Mouse (Mus musculus) lung, embryonic 16.5 days (tissue): Measurements from ENCODE around the gene Gins3. TPM values are rescaled to one million over a fixed set of nuclear protein-coding genes. Genes with fewer than 3 reads are reported as not detected.
"Not testable (repeated sequence)": the region's sequence is repeated elsewhere in the genome, so short reads cannot be mapped to it uniquely, and the experiment has no call there.

Experiments used
- ATAC-seq: fragments of 200-750 bp; cut with Nextera tagmentation; 2 replicates; pipeline ENCODE4 v1.8.0; 2017; ENCODE audit warnings: low read depth, mild to moderate bottlenecking, moderate library complexity
- H3K27ac ChIP-seq: fragments of 300-500 bp; sonication (generic); 2 replicates; pipeline ENCODE4 v1.5.1; 2014; ENCODE audit warnings: mild to moderate bottlenecking, control low read depth, low read length
- H3K27me3 ChIP-seq: fragments of 300-500 bp; sonication (generic); 2 replicates; pipeline ENCODE4 v1.6.1; 2014; ENCODE audit warnings: low read depth, low read length, mixed read lengths; ENCODE audit not compliant: control insufficient read depth, insufficient read depth
- H3K36me3 ChIP-seq: fragments of 300-500 bp; sonication (generic); 2 replicates; pipeline ENCODE4 v1.6.1; 2014; ENCODE audit warnings: low read length; ENCODE audit not compliant: control insufficient read depth, insufficient read depth
- H3K4me1 ChIP-seq: fragments of 300-500 bp; sonication (generic); replicated peaks from 2 replicates; pipeline ENCODE4 v1.6.1; 2014; ENCODE audit warnings: low read length, mixed read lengths; ENCODE audit not compliant: control insufficient read depth, insufficient read depth
- H3K4me2 ChIP-seq: fragments of 300-500 bp; sonication (generic); 2 replicates; pipeline ENCODE4 v1.6.1; 2014; ENCODE audit warnings: low read depth, low read length, control low read depth
- H3K4me3 ChIP-seq: fragments of 300-500 bp; sonication (generic); 2 replicates; pipeline ENCODE4 v1.5.1; 2014; ENCODE audit warnings: mild to moderate bottlenecking, low read length, control low read depth
- H3K9ac ChIP-seq: fragments of 300-500 bp; sonication (generic); 2 replicates; pipeline ENCODE4 v1.6.1; 2014; ENCODE audit warnings: low read length, control low read depth
- H3K9me3 ChIP-seq: fragments of 300-500 bp; sonication (generic); 2 replicates; pipeline ENCODE4 v1.6.1; 2016; ENCODE audit warnings: low read length; ENCODE audit not compliant: control insufficient read depth
- WGBS: fragments of 180-500 bp; shearing (Covaris S2); extraction: QIAGEN DNeasy Blood & Tissue Kit; methylation state at CpG from one replicate; pipeline ENCODE4 v1.1.7; 2014; 5-methylcytosine and 5-hydroxymethylcytosine counted together
- polyA plus RNA-seq: library from polyadenylated mRNA; unstranded; fragments of >200 nt; fragmentation: Nextera tagmentation; extraction: Ambion mirVana; gene quantifications from 2 replicates; pipeline ENCODE4 v1.2.1, GENCODE M21; 2015

Gins3 gene
- polyA plus RNA-seq, 1 experiment from 2014 or later: 21.6 TPM

- Histone ChIP-seq H3K4me2 (no peak overlapping the region), H3K9me3 (no peaks in the 10 kb centered on the region), H3K27me3 (no peaks in the 10 kb centered on the region), H3K9ac (no peak overlapping the region), H3K36me3 (no peaks in the 10 kb centered on the region), H3K4me3 (no peak overlapping the region), H3K4me1 (no peaks in the 10 kb centered on the region; the same call in 1 of the 2 replicates), H3K27ac (no peak overlapping the region)
- 82% methylated on average over 6 of the region's 6 CpGs for WGBS
- ATAC-seq: no peak
Observed at GRCm38 (mm10) chr8:95660334-95660882, 27.2 kb downstream of the Gins3 start.

GRCm38 (mm10) chr8:95661085-95661484 lies 27.8 kb downstream of the Gins3 start:
- Histone ChIP-seq H3K36me3 (no peaks in the 10 kb centered on the region), H3K27me3 (no peaks in the 10 kb centered on the region), H3K4me3 (no peak overlapping the region), H3K4me2 (no peak overlapping the region), H3K27ac (no peak overlapping the region), H3K9me3 (no peaks in the 10 kb centered on the region), H3K4me1 (no peaks in the 10 kb centered on the region; the same call in 1 of the 2 replicates), H3K9ac (no peak overlapping the region)
- ATAC-seq: no peak
- 63% methylated on average over 8 of the region's 8 CpGs for WGBS

GRCm38 (mm10) chr8:95661575-95661974 lies 28.3 kb downstream of the Gins3 start:
- no peaks in the 10 kb centered on the region for H3K27me3 ChIP-seq
- no peak overlapping the region for H3K4me2 ChIP-seq
- no peak for ATAC-seq
- H3K9ac ChIP-seq: no peak overlapping the region
- H3K4me3 ChIP-seq: no peak overlapping the region
- no peaks in the 10 kb centered on the region for H3K9me3 ChIP-seq
- 82% methylated on average over 6 of the region's 6 CpGs for WGBS
- H3K36me3 ChIP-seq: no peaks in the 10 kb centered on the region
- H3K4me1 ChIP-seq: no peaks in the 10 kb centered on the region; the same call in 1 of the 2 replicates
- no peak overlapping the region for H3K27ac ChIP-seq

DNA sequence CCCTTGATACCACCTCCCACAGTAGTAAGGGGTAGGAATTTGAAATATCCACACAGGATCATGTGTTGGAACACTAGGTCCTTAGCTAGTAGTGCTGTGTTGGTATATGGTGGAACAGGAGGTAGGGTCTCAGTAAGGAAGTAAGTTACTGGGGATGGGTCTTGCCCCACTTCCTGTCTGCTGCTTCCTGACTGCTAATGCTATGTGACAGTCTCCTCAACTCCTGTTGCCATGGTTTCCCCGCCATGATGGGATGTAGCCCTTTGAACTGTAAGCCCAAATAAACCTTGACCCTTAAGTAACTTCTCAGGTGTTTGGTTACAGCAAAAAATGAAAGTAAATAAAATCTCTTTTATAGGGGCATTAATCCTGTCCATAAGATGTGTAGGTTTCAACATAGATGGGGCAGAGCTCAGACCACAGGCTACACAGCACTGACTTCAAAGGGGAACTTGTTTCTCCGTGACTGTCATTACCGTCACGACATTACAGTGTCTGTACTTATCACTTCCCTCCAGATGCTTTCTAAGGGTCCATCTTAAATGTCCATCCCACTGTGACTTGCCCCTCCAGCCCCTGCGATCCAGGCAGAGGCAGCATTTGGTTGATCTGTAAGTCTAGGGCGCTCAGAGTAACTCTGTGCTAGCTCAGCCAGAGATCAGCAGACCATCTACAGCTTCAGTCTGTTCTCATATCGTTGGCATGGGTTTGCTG lies 29.8 kb downstream of the Gins3 start:
- Histone ChIP-seq H3K36me3 (no peaks in the 10 kb centered on the region), H3K27me3 (no peaks in the 10 kb centered on the region), H3K4me1 (no peaks in the 10 kb centered on the region; the same call in 1 of the 2 replicates), H3K9me3 (no peaks in the 10 kb centered on the region), H3K4me3 (no peak overlapping the region), H3K4me2 (no peak overlapping the region), H3K27ac (no peak overlapping the region), H3K9ac (no peak overlapping the region)
- 61% methylated on average over 7 of the region's 7 CpGs for WGBS
- no peak for ATAC-seq

- Histone ChIP-seq H3K9me3 (no peaks in the 10 kb centered on the region), H3K27ac (no peak overlapping the region), H3K27me3 (no peaks in the 10 kb centered on the region), H3K4me1 (no peaks in the 10 kb centered on the region; the same call in 1 of the 2 replicates), H3K9ac (no peak overlapping the region), H3K36me3 (no peaks in the 10 kb centered on the region), H3K4me3 (no peak overlapping the region), H3K4me2 (no peak overlapping the region)
- 30% methylated on average over 4 of the region's 4 CpGs for WGBS
- peak; percentile 54; the same call in 1 of the 2 replicates for ATAC-seq
Observed at GRCm38 (mm10) chr8:95663599-95663949, 30.3 kb downstream of the Gins3 start.

- not testable (repeated sequence) for H3K9ac ChIP-seq, H3K4me2 ChIP-seq, H3K4me3 ChIP-seq, H3K36me3 ChIP-seq, H3K9me3 ChIP-seq, H3K4me1 ChIP-seq, H3K27me3 ChIP-seq, H3K27ac ChIP-seq, ATAC-seq
- 87% methylated on average over 11 of the region's 11 CpGs for WGBS
Observed at GRCm38 (mm10) chr8:95665813-95666452, 32.7 kb downstream of the Gins3 start.

- Histone ChIP-seq H3K9me3 (no peaks in the 10 kb centered on the region), H3K4me3 (no peak overlapping the region), H3K27ac (no peak overlapping the region), H3K9ac (no peak overlapping the region), H3K36me3 (no peaks in the 10 kb centered on the region), H3K27me3 (no peaks in the 10 kb centered on the region), H3K4me2 (no peak overlapping the region), H3K4me1 (no peaks in the 10 kb centered on the region; the same call in 1 of the 2 replicates)
- no peak for ATAC-seq
- WGBS: 34% methylated on average over 8 of the region's 8 CpGs
Observed at GRCm38 (mm10) chr8:95668163-95668958, 35.1 kb downstream of the Gins3 start.

GRCm38 (mm10) chr8:95669967-95670366 lies 36.7 kb downstream of the Gins3 start:
- no peak overlapping the region for H3K4me3 ChIP-seq
- 78% methylated on average over 2 of the region's 2 CpGs for WGBS
- no peak overlapping the region for H3K27ac ChIP-seq
- H3K9me3 ChIP-seq: no peaks in the 10 kb centered on the region
- no peaks in the 10 kb centered on the region for H3K36me3 ChIP-seq
- no peaks in the 10 kb centered on the region for H3K27me3 ChIP-seq
- no peaks in the 10 kb centered on the region for H3K4me1 ChIP-seq
- no peak for ATAC-seq
- no peak overlapping the region for H3K9ac ChIP-seq
- H3K4me2 ChIP-seq: no peak overlapping the region

DNA sequence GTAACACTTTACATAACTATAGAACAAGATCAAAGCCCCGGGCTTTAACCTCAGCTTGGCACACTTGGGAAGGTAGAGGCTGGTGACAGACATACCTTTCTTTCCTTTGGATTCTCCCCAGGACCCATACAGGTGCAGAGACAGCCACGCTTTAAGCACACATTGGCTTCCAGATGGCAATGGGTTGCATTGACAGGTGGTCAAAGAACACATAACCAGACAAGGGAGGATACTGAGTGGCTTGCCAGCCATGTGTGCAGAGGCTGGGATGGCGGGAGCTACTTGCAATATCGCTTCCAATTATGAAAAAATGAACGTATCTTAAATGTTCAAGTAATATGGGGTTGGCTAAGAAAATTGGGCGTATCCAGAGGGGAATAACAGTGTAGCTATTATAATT lies 38.6 kb downstream of the Gins3 start:
- Histone ChIP-seq H3K9ac (no peak overlapping the region), H3K4me3 (no peak overlapping the region), H3K4me2 (no peak overlapping the region), H3K4me1 (no peaks in the 10 kb centered on the region), H3K27ac (no peak overlapping the region), H3K9me3 (no peaks in the 10 kb centered on the region), H3K36me3 (no peaks in the 10 kb centered on the region), H3K27me3 (peaks cover 14% of the 10 kb centered on the region)
- WGBS: 78% methylated on average over 6 of the region's 6 CpGs
- ATAC-seq: no peak
